Mouse (Mus musculus): ENCODE data around the gene Surf1. TPM values are rescaled to one million over a fixed set of nuclear protein-coding genes. Genes with fewer than 3 reads are reported as not detected.

Surf1 gene
- total and polyA plus RNA-seq, 3 experiments: 52.1 to 74.8 TPM; not detected in 1

DNA sequence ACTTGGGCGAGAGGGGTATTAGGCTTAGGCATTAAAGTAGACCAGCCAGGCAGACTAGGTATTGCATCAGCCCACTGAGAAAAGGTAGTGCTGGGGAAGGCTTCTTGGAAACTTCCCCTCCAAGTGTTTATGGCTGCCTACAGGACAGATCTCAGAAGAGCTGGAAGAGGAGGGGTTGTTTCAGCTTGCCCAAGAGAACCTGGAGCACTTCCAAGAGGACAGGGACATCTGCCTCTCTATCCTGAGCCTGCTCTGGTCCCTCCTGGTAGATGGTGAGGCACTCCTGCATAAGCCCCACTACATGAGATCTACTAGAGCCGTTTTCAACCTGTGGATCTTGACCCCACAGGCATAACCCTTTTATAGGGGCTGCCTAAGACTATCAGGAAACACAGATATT lies 34.1 kb upstream of the Surf1 start:
- DNase-seq (ENCODE audit: low read depth, low spot score): no peak

DNA sequence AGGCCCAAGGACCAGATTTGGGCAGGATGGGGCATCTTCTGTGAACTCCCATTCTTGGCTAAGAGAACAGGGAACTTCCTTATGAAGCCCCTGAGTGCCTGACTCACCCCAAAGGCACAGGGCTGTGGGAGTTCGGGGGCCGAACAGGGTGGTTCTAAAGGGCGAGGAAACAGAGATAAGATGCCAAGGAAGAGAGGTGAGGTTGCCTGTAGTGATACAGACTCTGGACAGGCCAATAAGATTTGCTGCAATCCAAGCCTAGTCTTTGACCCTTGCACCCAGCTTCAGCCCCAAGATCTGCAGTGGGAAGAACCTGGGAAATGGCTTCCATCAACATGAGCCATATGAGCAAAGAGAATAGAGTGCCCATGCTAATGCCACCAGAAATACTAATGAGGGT lies 26.9 kb upstream of the Surf1 start:
- Histone ChIP-seq H3K4me1 (ENCODE audit: control insufficient read depth in 1 of 2, insufficient read depth in 2 of 2, low read length in 2 of 2) (no peaks in the 10 kb centered on the region), H3K36me3 (ENCODE audit: control insufficient read depth in 1 of 2, insufficient read depth in 2 of 2, low read length in 2 of 2) (no peaks in the 10 kb centered on the region), H3K4me3 (ENCODE audit: control insufficient read depth in 1 of 2, insufficient read depth in 1 of 2, low read depth in 2 of 2, low read length in 2 of 2) (no peak overlapping the region), H3K9me3 (replicated peaks; ENCODE audit: insufficient read depth, low read length) (no peaks in the 10 kb centered on the region), H3K79me2 (ENCODE audit: control insufficient read depth, insufficient read depth, low read length, poor library complexity) (no peaks in the 10 kb centered on the region), H3K27me3 (ENCODE audit: control insufficient read depth in 1 of 2, insufficient read depth in 2 of 2, low read length in 2 of 2) (no peaks in the 10 kb centered on the region; a peak in 1 of 4 replicates), H3K27ac (ENCODE audit: control insufficient read depth, low read depth, low read length) (no peak overlapping the region), H3K9ac (ENCODE audit: control insufficient read depth, low read depth, low read length, poor library complexity, severe bottlenecking) (no peak overlapping the region)
- TF ChIP-seq SIN3A (IDR thresholded peaks at IDR 0.05; ENCODE audit: low read length) (no peak), MXI1 (IDR thresholded peaks at IDR 0.05; ENCODE audit: low read depth, low read length) (no peak)
- DNase-seq (ENCODE audit: low read depth, low spot score): no peak

More for the DNA sequence above, 34.1 kb upstream of the Surf1 start:
- Histone ChIP-seq H3K9ac (ENCODE audit: control insufficient read depth, low read depth, low read length, poor library complexity, severe bottlenecking) (no peak overlapping the region), H3K4me3 (ENCODE audit: control insufficient read depth in 1 of 2, insufficient read depth in 1 of 2, low read depth in 2 of 2, low read length in 2 of 2) (no peak overlapping the region), H3K79me2 (ENCODE audit: control insufficient read depth, insufficient read depth, low read length, poor library complexity) (no peaks in the 10 kb centered on the region), H3K27ac (ENCODE audit: control insufficient read depth, low read depth, low read length) (no peak overlapping the region), H3K9me3 (replicated peaks; ENCODE audit: insufficient read depth, low read length) (no peaks in the 10 kb centered on the region), H3K27me3 (ENCODE audit: control insufficient read depth in 1 of 2, insufficient read depth in 2 of 2, low read length in 2 of 2) (no peaks in the 10 kb centered on the region), H3K4me1 (ENCODE audit: control insufficient read depth in 1 of 2, insufficient read depth in 2 of 2, low read length in 2 of 2) (no peaks in the 10 kb centered on the region), H3K36me3 (ENCODE audit: control insufficient read depth in 1 of 2, insufficient read depth in 2 of 2, low read length in 2 of 2) (peaks cover 0 to 7% of the 10 kb centered on the region in 2 experiments; a peak in 2 of 4 replicates)
- TF ChIP-seq E2F4 (IDR thresholded peaks at IDR 0.05; ENCODE audit: borderline replicate concordance, low read depth, low read length) (no peak), HCFC1 (IDR thresholded peaks at IDR 0.05; ENCODE audit: low read depth, low read length) (no peak), ZKSCAN1 (IDR thresholded peaks at IDR 0.05; ENCODE audit: low read depth, low read length) (no peak), MAFK (IDR thresholded peaks at IDR 0.05; ENCODE audit: borderline replicate concordance, low read depth, low read length) (no peak), ETS1 (IDR thresholded peaks at IDR 0.05; ENCODE audit: low read depth, low read length) (no peak), RCOR1 (IDR thresholded peaks at IDR 0.05; ENCODE audit: low read depth, low read length) (no peak)

DNA sequence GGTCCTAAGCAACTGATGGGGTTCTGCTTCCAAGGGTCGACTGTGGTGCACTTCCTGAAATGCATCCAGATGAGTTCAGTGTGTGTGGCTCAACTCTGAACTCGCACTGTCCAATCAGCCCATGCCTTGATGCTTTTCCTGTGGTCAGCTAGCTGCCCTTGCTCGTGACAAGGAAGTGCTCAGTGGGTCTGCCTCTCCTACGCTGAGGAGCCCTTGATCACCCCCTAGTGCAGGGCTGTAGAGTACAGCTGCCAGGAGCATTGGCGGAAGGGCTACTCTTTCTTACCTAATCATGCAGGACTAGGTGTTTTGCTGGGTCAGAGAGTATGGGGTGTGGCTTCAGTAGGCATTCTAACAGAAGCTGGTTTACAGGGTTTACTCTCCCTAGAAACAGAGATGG lies 25.2 kb upstream of the Surf1 start:
- Histone ChIP-seq H3K9ac (ENCODE audit: control insufficient read depth, low read depth, low read length, poor library complexity, severe bottlenecking) (no peak overlapping the region), H3K27ac (ENCODE audit: control insufficient read depth, low read depth, low read length) (no peak overlapping the region), H3K27me3 (ENCODE audit: control insufficient read depth in 1 of 2, insufficient read depth in 2 of 2, low read length in 2 of 2) (no peaks in the 10 kb centered on the region; a peak in 1 of 4 replicates), H3K4me3 (ENCODE audit: control insufficient read depth in 1 of 2, insufficient read depth in 1 of 2, low read depth in 2 of 2, low read length in 2 of 2) (no peak overlapping the region), H3K36me3 (ENCODE audit: control insufficient read depth in 1 of 2, insufficient read depth in 2 of 2, low read length in 2 of 2) (no peaks in the 10 kb centered on the region; a peak in 1 of 4 replicates), H3K4me1 (ENCODE audit: control insufficient read depth in 1 of 2, insufficient read depth in 2 of 2, low read length in 2 of 2) (no peaks in the 10 kb centered on the region; a peak in 3 of 4 replicates), H3K9me3 (replicated peaks; ENCODE audit: insufficient read depth, low read length) (no peaks in the 10 kb centered on the region), H3K79me2 (ENCODE audit: control insufficient read depth, insufficient read depth, low read length, poor library complexity) (no peaks in the 10 kb centered on the region)
- TF ChIP-seq MEF2A (IDR thresholded peaks at IDR 0.05; ENCODE audit: extremely low read depth, insufficient replicate concordance, low read depth, low read length, poor library complexity, severe bottlenecking) (no peak), GATA1 (IDR thresholded peaks at IDR 0.05; ENCODE audit: low read depth, low read length) (no peak), POLR2A (IDR thresholded peaks at IDR 0.05; ENCODE audit: control insufficient read depth in 1 of 2, insufficient read depth in 1 of 2, low read depth in 1 of 2, low read length in 2 of 2, poor library complexity in 1 of 2) (no peak), EP300 (IDR thresholded peaks at IDR 0.05; ENCODE audit: low read depth in 1 of 2, low read length in 2 of 2) (no peak), SIN3A (IDR thresholded peaks at IDR 0.05; ENCODE audit: low read length) (no peak), POLR2AphosphoS5 (IDR thresholded peaks at IDR 0.05; ENCODE audit: borderline replicate concordance, low read depth, low read length) (no peak), ZC3H11A (IDR thresholded peaks at IDR 0.05; ENCODE audit: low read depth, low read length) (no peak), MAZ (IDR thresholded peaks at IDR 0.05; ENCODE audit: low read depth, low read length) (no peak), ETS1 (IDR thresholded peaks at IDR 0.05; ENCODE audit: low read depth, low read length) (no peak), TBP (IDR thresholded peaks at IDR 0.05; ENCODE audit: low read depth, low read length) (no peak), RAD21 (IDR thresholded peaks at IDR 0.05; ENCODE audit: low read depth, low read length) (no peak), POLR2AphosphoS2 (IDR thresholded peaks at IDR 0.05; ENCODE audit: low read length) (no peak), RCOR1 (IDR thresholded peaks at IDR 0.05; ENCODE audit: low read depth, low read length) (no peak), NELFE (IDR thresholded peaks at IDR 0.05; ENCODE audit: low read depth, low read length) (no peak), MAX (IDR thresholded peaks at IDR 0.05; ENCODE audit: low read length) (no peak), NRF1 (IDR thresholded peaks at IDR 0.05; ENCODE audit: insufficient read depth, low read depth, low read length, poor library complexity, severe bottlenecking) (no peak)
- no peak for DNase-seq (ENCODE audit: low read depth, low spot score)

All from MEL (cell line).